Mouse (Mus musculus) urinary bladder, postnatal 10 days (tissue): Measurements from ENCODE around the gene Id4.

Source experiments
- DNase-seq: peaks from one replicate; pipeline ENCODE4 v3.0.0; 2022; ENCODE audit warnings: low spot score

Id4 gene

DNA sequence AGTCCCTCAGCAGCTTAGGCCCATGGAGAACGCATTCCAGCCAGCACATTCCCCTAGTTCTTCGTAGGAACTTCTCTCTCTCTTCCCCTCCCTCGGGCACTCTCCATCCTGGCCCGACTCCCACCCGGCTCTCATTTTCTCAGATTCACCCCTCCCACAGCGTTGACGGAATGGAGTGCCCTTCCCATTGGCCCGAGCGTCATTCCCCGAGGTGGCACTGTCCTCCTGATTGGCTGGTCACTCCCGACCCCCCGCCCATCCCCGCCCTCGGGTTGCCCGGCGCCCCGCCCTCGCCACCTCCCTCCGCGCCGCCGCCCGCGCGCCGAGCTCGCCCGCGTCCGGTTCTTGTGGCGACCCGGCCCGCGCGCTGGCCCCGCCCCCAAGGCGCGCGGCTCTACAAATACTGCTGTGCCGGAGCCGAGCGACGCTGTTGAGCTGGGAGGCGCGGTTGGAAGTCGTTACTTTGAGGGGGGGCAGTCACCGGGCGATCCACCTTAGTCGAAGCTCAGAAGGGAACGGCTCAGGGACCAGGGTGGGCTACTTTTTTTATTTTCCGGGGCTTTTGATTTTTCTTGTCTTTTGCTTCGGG lies at the start of gene Id4:
Gene Id4 (plus strand): TSS at position 539 of the 589 bp plus-strand sequence.
- peak; percentile 87 for DNase-seq

DNA sequence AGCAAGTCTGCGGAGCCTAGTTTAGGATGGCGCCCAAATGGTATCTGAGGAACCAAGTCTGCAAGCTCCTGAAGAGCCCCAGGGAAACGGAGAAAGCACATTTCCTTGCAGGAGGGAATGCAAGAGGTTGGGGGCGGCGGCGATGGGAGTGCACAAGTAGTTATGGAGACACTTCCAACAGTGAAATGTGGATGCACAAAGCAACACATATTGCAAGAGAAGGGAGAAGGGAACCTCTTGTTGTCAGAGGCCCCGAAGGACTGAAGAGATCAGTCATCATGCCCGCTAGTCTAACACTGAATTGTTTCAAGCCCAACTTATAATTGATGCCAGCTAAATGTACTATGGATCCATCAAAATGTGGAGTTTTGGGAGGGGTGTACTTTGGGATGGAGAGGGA lies 33.9 kb upstream of the Id4 start:
- DNase-seq, result no peak

DNA sequence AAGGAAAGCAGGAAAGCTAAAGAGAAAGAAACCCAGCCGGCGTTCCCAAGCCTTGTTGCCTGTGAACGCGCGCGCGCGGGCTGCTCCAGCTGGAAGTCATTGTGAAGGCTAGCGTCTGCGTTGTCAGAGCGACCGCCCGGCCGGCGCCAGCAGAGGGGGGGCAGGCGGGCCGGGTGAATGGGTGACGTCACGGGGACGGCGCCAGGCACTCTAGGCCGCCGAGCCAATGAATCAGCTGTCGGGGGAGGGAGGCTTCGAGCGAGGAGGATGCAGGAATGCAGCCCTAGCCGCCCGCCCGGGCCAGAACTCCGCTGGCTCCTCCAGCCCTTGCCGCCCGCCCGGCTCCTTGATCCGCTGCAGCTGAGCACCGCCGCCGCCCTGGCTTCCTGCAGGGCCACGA lies 33.3 kb upstream of the Id4 start:
- DNase-seq, result peak; percentile 92

DNA sequence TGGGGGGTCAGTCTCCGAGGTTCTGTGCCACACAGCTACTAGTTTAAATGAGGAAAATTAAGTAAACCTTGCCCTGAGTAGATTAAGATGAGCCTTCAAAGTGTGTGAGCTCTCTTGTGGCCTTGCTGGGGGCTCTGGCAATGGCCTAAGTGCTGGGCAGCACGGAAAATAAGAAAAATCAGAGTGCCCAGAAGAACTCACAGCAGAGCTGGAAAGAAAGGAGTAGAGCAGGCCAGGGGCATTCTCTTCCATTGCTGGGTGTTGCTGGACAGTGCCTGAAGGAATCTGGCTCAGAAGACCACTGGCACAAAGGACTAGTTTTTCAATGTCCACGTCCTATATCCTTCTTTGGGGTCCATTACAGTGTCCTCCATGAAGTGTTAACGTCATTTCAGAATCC lies 32.9 kb upstream of the Id4 start:
- DNase-seq, result no peak

DNA sequence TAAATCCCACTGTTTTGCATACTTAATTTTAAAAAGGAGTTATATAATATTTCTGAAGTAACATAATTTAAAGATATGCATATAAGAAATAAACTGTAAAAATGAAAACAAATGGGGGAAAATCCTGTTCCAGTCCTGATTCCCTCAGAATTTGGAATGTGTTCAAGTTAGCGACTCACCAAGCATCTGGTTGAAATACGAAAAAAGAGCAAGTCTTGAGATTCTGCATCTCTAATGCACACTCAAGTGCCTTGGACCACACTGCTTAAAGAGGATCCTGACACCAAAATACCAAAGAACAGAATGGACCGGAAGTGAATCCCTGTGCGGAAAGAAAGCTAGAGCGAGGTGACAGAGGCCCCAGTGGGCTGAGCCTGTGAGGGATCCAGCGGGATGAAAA lies 30.0 kb upstream of the Id4 start:
- no peak for DNase-seq

DNA sequence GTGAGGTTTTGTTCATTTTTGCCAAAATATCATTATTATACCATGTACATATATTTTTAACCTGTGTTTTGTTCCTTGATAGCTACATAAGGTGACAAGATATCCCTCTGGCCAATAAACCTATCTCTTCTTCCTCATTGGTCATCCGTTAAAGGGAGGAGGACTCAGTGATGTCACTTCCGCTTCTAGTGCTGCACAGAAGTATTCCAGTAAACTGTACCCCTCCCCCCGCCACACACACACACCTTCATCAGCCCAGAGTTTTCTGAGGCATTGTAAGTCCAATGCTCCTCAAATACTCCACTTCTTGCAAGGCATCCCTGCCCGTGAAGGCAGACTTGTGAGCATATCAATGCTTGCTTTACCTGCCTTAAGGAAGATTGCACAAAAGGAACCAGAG lies 24.6 kb upstream of the Id4 start:
- no peak for DNase-seq

DNA sequence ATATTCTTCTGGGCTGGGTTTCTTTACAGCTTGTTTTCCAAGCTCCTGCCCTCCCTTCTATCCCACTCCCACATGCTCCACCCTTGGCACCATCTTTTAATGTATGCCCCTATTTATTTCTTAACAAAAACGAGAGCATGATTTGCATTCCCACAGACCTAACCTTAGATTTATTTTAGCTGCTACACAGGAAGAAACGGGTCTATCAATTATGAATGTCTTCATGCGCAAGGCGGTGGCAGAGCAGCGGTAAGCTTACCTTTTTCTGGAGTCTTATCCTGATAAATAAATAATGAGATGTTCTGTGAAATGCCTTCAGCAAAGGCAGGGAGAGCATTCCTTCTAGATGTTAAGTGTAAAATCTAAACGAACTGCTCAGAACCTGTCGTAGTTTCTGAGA lies 24.2 kb upstream of the Id4 start:
- no peak for DNase-seq

DNA sequence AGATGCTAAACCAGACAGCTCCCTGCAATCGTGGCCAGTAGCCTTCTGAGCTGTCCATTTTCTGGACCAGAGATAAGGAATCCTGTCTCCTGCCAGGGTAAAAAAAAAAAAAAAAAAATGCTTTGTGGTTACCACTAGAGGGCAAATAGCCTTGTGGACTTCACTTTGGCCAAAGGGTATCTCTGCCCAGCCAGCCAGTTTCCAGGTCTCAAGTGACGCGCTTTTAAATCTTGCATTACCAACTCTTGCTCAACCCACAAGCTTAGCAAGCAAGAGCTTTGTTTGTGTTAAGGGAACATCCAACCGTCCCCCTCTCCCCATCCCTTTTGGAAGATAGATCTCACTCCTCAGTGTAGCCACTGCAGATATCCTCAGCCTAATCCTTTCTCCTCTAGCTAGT lies 23.5 kb upstream of the Id4 start:
- no peak for DNase-seq

DNA sequence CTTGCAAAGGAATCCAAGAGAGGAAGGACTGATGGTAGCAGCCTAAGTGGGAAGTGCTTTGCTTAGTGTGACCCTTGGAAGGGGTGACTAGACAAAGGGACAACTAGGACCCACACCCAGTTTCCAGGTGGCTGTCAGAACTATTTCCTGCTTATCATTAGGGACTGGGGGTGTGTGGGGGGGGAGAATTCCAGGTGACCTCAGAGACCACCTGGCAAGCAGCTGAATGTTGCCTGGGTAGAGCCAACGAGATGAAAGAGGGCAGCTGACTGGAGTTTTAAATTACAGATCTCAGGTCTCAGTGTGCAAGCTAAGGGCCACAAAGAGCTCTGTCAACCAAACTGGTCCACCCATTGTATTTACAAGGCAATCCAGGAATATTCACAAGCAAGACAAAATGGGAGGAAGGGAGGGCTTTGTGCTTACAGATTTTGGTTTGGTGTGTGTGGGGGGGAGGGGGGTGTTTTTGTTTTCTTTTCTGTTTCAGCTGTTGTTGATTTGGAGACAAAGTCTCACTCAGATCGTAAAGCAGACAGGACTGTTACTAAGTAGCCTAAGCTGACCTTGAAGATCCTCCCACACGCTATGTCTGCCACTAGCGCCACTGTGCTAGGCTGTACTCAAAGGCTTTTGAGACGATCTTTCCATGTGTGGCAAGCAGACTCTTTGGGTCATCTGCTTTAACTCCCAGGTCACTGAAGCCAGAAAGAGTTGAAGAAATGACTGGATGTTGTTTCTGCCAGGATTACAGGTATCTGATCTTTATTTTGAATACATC lies 15.6 kb upstream of the Id4 start:
- no peak for DNase-seq

DNA sequence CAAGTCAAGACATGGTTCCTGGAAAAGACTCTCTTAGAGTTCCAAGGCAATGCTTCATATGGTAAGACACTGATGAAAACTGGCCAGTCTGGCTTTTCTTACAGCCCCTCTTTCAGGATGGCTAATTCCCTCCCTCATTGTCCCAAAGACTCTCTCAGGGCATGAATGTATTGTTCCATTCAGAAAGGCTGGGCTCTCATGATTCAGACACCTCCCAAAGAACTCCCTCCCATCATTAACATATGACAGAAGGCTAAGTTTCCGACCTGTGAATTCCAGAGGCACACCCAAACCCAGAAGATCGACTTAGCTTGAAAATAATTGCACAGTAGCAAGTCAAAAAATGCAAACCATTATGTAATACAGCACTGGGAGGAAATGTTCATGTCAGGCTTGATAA lies 8.5 kb upstream of the Id4 start:
- no peak for DNase-seq

DNA sequence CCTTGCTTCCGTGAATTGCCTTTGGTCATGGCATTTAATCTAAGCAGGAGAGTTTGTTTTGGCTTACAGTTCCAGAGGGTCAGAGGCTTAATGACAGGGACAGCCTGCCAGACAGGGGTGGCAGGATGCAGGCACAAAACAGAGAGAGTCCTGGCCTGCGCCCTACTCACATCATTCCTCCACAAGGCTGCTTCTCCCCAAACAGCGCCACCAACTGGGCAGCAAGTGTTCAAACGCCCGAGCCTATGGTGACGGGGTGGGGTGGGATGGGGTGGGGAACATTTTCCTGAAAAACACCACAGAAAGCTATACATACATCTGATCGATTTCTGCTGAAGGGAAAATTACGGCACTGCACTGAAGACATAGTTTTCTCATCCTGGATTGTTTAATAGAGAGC lies 6.0 kb upstream of the Id4 start:
- DNase-seq, result no peak

DNA sequence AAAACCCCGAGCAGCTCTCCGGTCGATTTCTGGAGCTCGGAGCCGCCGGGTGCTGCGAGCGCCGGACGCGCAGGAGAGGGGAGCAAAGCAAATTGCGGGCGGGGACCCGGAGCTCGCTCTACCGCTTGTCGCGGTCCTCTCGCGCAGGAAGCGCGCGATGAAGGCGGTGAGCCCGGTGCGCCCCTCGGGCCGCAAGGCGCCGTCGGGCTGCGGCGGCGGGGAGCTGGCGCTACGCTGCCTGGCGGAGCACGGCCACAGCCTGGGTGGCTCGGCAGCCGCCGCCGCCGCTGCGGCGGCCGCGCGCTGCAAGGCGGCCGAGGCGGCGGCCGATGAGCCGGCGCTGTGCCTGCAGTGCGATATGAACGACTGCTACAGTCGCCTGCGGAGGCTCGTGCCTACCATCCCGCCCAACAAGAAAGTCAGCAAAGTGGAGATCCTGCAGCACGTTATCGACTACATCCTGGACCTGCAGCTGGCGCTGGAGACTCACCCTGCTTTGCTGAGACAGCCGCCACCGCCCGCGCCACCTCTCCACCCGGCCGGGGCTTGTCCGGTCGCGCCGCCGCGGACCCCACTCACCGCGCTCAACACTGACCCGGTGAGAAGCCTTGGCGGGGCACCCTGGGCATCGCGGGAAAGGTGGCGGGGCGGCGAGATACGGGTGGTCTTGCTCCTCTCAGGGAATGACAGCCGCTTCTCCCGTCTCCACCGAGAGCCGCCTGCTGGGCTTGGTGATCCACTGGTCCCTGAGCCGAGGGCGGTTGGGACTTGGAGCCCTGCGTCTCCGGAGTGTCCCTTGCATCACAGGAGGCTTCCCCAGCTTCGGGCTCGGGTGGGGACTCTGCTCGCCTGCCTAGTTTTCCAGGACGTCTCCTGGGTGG lies 553 bp downstream of the Id4 start:
- peak; percentile 16 for DNase-seq

DNA sequence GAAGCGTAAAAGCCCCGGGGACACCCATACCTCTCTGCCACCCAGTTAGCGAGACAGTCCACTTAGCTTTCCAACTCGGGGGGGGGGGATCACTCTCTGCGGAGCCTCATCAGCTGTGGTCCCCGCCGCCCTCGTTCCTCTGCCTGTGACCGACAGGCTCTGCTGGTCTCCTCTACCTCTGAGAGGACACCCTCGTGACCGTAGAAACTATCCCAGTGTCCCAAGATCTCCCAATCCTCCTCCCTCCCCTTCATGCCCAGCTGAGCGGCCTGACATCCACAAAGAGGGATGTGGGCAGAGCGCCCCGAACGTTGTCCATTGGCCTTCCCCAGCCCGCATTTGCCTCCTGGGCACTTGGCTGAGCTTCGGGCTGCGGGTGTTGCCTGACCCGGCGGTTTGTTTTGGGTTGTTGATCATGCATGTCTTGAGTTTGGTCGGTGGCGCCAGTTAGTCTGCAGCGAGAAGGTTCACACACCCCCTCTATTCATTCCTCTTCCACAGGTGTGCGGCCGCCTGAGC lies 1.5 kb downstream of the Id4 start:
- peak; percentile 11 for DNase-seq

DNA sequence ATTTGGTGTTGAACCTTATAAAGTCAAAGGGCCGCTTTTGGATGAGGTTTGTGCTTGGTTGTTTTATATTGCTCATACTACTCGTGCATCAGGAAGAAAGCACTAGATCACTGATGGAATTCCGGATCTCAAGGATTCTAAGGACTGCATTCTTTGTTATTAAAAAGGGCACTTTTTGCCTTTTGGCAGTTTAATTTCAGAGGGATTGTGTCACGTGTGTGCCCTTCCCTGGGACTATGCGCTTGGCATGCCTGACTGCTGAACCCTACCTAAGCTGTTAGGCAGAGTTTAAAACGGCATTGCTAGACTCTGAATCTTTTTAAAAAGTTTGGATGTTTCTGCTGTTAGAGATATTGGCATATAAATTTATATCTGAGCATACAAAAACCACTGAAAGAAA lies 4.0 kb downstream of the Id4 start:
- DNase-seq, result no peak

DNA sequence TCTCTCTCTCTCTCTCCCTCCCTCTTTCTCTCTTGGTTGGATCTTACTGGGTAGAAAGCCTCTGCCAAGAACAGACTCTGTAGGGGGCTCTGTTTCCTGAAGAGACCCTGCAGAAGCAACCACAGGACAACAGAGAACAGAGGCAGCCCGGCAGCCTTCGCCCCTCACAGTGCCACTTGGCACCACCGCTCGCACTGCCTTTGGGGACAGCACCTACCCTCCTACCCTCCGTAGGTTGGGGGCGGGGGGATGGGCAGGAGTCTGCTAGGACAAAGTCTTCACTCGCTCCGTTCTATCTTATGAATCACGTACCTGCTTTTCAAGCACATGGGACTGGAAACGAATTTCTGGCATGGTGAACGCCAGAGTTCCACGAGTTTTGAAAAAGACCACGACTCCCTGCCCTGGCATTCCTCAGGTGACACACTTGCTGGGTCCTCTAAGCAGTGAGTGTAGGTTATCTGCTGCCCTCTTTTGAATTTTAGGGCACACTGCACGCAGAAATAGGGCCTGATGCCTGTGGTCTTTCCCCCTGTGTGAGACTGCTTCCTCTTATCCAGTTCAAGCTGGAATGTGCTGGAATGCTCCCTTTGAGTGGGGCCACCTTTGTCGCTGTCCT lies 12.5 kb downstream of the Id4 start:
- no peak for DNase-seq

DNA sequence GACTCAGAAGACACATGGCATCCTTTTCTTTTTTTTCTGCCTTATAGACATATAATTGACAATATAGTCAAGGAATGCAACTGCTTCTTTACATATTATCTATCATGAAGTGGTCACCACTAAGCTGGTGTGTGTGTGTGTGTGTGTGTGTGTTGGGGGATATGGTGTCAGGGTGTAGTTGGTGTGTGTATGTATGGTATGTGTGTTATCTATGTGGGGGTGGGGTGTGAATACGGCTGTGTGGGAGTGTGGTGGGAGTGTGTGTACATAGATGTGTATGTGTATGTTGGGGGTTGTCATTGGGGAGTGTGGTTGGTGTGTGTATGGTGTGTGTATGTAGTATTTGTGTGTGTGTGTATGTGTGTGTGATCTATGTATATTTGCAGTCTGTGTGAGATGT lies 13.1 kb downstream of the Id4 start:
- no peak for DNase-seq

DNA sequence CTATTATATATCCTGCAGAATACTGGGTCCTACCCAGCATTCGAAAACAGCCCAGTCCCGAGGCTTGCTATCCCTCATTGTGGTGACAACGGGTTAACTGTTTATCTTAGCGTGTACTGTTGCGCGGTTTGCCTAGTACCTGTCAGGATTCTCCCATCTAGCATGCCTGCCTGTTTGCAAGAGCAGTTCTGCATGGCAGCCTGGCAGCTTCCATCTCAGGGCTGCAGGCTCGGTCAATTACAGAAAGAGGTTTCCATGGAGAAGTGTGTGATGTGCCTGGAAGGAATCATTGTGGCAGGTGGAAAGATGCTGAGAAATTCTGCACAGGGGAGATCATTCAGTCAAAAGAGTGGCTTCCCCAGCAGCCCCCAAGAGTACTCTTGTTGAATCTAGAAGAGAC lies 16.0 kb downstream of the Id4 start:
- no peak for DNase-seq

DNA sequence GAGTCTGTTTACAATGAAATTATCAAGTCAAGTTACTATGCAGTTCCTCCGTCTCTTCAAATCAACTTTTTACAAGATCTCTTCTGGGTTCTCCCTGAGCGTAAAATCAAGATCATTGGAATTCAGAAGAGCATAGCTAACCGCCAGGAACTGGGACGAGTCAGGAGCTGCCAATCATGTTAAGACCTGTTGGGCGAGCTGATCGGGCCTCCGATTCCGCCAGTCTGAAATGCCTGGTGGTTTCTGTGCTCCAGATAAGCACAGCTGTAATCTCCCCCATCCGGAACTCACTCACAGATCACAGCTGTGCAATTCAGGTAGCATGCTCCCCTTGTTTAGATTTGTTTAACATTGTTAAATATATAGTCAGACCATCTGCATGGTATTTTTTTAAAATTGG lies 23.4 kb downstream of the Id4 start:
- DNase-seq, result no peak

DNA sequence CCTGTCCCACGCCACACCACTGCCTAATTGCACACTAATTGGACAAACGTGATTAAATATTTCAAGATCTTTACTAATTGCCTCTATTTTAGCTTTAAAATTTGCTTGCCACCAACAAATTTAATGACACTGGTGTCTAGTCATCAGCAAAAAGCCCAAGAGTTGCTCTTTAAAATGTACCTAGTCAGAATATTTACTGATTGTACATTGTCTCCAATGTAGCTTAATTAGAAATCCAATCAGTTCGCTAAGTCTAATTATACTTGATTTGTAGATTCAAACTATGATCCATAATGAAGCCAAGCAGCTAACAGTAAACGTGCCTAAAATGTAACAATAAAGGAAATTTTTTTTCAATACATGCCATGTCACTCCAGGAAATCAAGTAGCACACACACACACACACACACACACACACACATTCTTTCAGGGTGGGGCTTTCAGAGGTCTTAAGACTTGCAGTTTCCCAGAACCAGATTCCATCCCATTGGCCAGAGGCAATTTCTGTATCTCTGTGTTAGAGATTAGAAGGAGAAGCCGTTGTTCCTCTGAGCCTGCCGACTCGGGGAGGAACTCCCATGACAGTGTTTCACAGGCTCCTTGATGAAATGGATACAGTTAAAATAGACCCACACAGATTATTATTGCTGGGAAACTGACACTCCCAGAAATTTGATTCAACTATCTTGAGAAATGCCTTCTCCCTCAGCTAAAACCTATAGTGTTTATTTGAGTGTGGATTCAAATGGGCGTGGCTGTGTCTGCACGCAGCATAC lies 24.1 kb downstream of the Id4 start:
- DNase-seq, result no peak

DNA sequence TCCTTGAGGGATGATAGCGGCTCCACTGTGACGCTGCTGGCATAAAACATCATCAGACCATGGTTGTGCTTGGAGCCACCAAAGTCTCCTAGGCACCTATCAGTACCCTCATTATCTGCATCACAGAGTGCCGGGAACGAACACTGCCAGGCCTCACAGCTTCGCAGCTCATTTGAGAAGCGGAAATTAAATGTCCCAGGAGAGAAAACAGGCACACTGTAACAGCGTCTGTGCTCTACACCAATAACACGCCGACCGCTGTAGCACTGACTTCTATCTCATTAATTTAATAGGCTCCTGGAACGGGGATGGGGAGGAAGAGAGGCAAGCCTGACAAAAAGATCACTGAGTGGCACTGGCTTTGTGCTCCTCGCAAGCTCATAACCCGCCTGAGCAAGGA lies 29.4 kb downstream of the Id4 start:
- no peak for DNase-seq

DNA sequence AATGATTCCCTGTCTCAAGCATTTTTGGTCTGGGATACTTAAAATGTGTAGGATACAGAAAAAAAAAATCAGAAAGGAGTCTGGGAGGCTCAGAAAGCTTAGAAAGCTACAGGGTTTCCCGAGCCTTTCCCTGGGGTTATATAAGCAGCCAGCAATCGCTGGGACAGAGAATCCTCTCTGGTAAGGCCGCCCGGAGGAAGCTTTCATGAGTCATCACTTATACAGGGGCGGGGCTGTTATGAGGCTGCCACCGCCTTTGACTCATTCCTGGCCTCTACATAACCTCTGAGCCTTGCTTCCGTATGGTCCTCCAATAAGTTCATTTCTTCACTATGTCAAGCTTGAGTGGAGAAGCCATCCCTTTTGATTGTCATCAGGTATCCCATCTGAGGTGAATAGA lies 53.5 kb downstream of the Id4 start:
- DNase-seq, result no peak
